Mouse (Mus musculus): ENCODE measurements around the gene Tenm3. TPM values are rescaled to one million over a fixed set of nuclear protein-coding genes. Genes with fewer than 3 reads are reported as not detected.

The Tenm3 gene
- polyA plus RNA-seq, 1 experiment, result 2.3 TPM

DNA sequence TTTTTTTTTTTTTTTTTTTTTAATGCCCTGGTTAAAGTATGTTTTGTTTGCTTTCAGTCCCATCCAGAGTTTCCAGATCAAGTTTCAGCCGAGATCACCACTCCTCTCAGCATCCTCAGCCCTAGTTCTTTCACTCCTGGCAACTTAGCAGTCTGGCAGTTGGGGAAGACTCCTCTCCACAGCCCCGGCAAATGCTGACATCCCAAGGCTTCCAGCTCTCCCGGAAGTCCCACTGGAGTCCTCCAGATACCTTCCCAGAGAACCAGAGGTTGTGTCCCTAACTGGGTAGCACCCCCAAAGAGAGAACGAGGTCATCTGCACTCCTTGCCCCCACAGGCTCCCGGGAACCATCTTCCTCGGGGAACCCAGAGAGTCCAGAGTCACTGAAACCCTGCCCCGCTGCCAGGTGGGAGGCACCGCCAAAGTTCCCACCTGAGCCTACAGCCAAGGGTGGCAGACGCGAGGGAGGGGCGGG lies 1.2 kb downstream of the Tenm3 start:
- Histone ChIP-seq H3K4me3 (ENCODE audit: control insufficient read depth, insufficient read depth, low read length) (peak overlapping the region; percentile 30; the same call in 1 of the 2 replicates), H3K27me3 (ENCODE audit: control insufficient read depth, insufficient read depth, low read length) (peaks cover 4% of the 10 kb centered on the region; the same call in 1 of the 2 replicates), H3K36me3 (ENCODE audit: control insufficient read depth, insufficient read depth, low read length) (no peaks in the 10 kb centered on the region), H3K27ac (ENCODE audit: control insufficient read depth, insufficient read depth, low read length) (no peak overlapping the region), H3K4me1 (replicated peaks; ENCODE audit: control insufficient read depth, insufficient read depth, low read length) (no peaks in the 10 kb centered on the region)
- TF ChIP-seq CTCF (IDR thresholded peaks at IDR 0.05; ENCODE audit: borderline replicate concordance, control insufficient read depth, extremely low read depth, insufficient read depth, low read length, poor library complexity) (no peak), POLR2A (IDR thresholded peaks at IDR 0.05; ENCODE audit: control insufficient read depth, extremely low read depth, insufficient read depth, low read length, poor library complexity) (no peak)
- 3% methylated on average over 11 of the region's 11 CpGs for WGBS
- no peak for DNase-seq

- DNase-seq, result no peak
- TF ChIP-seq CTCF (IDR thresholded peaks at IDR 0.05; ENCODE audit: borderline replicate concordance, control insufficient read depth, extremely low read depth, insufficient read depth, low read length, poor library complexity), result no peak
- peaks cover 4% of the 10 kb centered on the region; the same call in 1 of the 2 replicates for H3K27me3 ChIP-seq (ENCODE audit: control insufficient read depth, insufficient read depth, low read length)
- no peaks in the 10 kb centered on the region for H3K36me3 ChIP-seq (ENCODE audit: control insufficient read depth, insufficient read depth, low read length)
- H3K4me3 ChIP-seq (ENCODE audit: control insufficient read depth, insufficient read depth, low read length), result no peak overlapping the region
- H3K27ac ChIP-seq (ENCODE audit: control insufficient read depth, insufficient read depth, low read length), result no peak overlapping the region
- whole genome bisulfite sequencing, result 13% methylated on average over 4 of the region's 4 CpGs
- H3K4me1 ChIP-seq (replicated peaks; ENCODE audit: control insufficient read depth, insufficient read depth, low read length), result no peaks in the 10 kb centered on the region
Observed at GRCm38 (mm10) chr8:48842035-48842434, 1.7 kb downstream of the Tenm3 start.

GRCm38 (mm10) chr8:48835745-48836144 lies 8.0 kb downstream of the Tenm3 start:
- Histone ChIP-seq H3K4me1 (replicated peaks; ENCODE audit: control insufficient read depth, insufficient read depth, low read length) (no peaks in the 10 kb centered on the region), H3K4me3 (ENCODE audit: control insufficient read depth, insufficient read depth, low read length) (no peak overlapping the region), H3K27me3 (ENCODE audit: control insufficient read depth, insufficient read depth, low read length) (no peaks in the 10 kb centered on the region), H3K36me3 (ENCODE audit: control insufficient read depth, insufficient read depth, low read length) (no peaks in the 10 kb centered on the region), H3K27ac (ENCODE audit: control insufficient read depth, insufficient read depth, low read length) (no peak overlapping the region)
- TF ChIP-seq POLR2A (IDR thresholded peaks at IDR 0.05; ENCODE audit: control insufficient read depth, extremely low read depth, insufficient read depth, low read length, poor library complexity), result no peak
- DNase-seq, result no peak
- WGBS, result 88% methylated on average over 2 of the region's 2 CpGs

- Histone ChIP-seq H3K27ac (ENCODE audit: control insufficient read depth, insufficient read depth, low read length) (no peak overlapping the region), H3K27me3 (ENCODE audit: control insufficient read depth, insufficient read depth, low read length) (no peaks in the 10 kb centered on the region), H3K36me3 (ENCODE audit: control insufficient read depth, insufficient read depth, low read length) (no peaks in the 10 kb centered on the region), H3K4me1 (replicated peaks; ENCODE audit: control insufficient read depth, insufficient read depth, low read length) (no peaks in the 10 kb centered on the region), H3K4me3 (ENCODE audit: control insufficient read depth, insufficient read depth, low read length) (no peak overlapping the region)
- WGBS, result 73% methylated on average over 9 of the region's 9 CpGs
- DNase-seq, result no peak
- TF ChIP-seq POLR2A (IDR thresholded peaks at IDR 0.05; ENCODE audit: control insufficient read depth, extremely low read depth, insufficient read depth, low read length, poor library complexity) (no peak), CTCF (IDR thresholded peaks at IDR 0.05; ENCODE audit: borderline replicate concordance, control insufficient read depth, extremely low read depth, insufficient read depth, low read length, poor library complexity) (no peak)
Observed at GRCm38 (mm10) chr8:48827454-48827853, 16.3 kb downstream of the Tenm3 start.

DNA sequence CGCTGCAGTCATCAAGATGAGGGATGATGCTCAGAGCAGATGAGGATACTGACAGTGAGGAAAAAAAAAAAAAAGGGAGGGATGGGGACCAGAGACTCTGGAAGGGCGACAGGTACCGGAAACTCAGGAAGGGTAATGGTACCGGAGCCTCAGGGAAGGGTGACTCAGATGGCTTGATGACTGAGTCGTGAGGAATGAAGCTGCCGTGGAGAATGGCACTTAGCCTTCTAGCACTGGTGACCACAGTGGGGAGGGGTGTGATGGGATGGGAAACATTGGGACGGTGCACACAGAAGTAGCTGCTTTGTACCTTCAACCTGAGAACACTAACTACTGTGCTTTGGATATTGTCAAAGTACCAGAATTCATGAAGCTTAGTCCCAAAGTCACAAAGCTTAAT lies 18.1 kb downstream of the Tenm3 start:
- no peak for DNase-seq
- Histone ChIP-seq H3K4me1 (replicated peaks; ENCODE audit: control insufficient read depth, insufficient read depth, low read length) (no peaks in the 10 kb centered on the region), H3K27ac (ENCODE audit: control insufficient read depth, insufficient read depth, low read length) (no peak overlapping the region), H3K36me3 (ENCODE audit: control insufficient read depth, insufficient read depth, low read length) (no peaks in the 10 kb centered on the region), H3K27me3 (ENCODE audit: control insufficient read depth, insufficient read depth, low read length) (no peaks in the 10 kb centered on the region), H3K4me3 (ENCODE audit: control insufficient read depth, insufficient read depth, low read length) (no peak overlapping the region)
- no peak for TF ChIP-seq POLR2A (IDR thresholded peaks at IDR 0.05; ENCODE audit: control insufficient read depth, extremely low read depth, insufficient read depth, low read length, poor library complexity)
- TF ChIP-seq CTCF (IDR thresholded peaks at IDR 0.05; ENCODE audit: borderline replicate concordance, control insufficient read depth, extremely low read depth, insufficient read depth, low read length, poor library complexity), result no peak
- 90% methylated on average over 7 of the region's 7 CpGs for WGBS

DNA sequence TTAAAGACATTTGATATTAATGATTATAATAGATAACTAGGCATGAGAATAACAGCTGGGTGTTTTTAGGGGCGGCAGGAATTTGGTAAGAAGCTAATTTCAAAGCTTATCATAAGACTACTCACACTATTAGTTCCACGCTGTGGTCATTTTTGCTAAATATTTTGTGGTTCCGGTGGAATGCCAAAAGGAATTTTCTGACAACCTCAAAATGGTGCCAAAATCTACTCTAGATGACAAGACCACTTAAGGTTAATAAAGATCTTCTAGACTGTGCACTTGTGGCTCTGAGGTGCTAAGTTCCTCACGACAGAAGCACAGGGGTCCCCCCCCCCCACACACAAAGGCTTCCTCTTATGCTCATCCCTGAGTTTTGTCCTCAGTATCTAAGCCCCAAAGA lies 21.5 kb downstream of the Tenm3 start:
- Histone ChIP-seq H3K27ac (ENCODE audit: control insufficient read depth, insufficient read depth, low read length) (no peak overlapping the region), H3K27me3 (ENCODE audit: control insufficient read depth, insufficient read depth, low read length) (no peaks in the 10 kb centered on the region), H3K36me3 (ENCODE audit: control insufficient read depth, insufficient read depth, low read length) (no peaks in the 10 kb centered on the region), H3K4me3 (ENCODE audit: control insufficient read depth, insufficient read depth, low read length) (no peak overlapping the region), H3K4me1 (replicated peaks; ENCODE audit: control insufficient read depth, insufficient read depth, low read length) (no peaks in the 10 kb centered on the region)
- no peak for DNase-seq
- WGBS, result 84% methylated on average over 4 of the region's 4 CpGs
- TF ChIP-seq CTCF (IDR thresholded peaks at IDR 0.05; ENCODE audit: borderline replicate concordance, control insufficient read depth, extremely low read depth, insufficient read depth, low read length, poor library complexity) (no peak), POLR2A (IDR thresholded peaks at IDR 0.05; ENCODE audit: control insufficient read depth, extremely low read depth, insufficient read depth, low read length, poor library complexity) (no peak)

DNA sequence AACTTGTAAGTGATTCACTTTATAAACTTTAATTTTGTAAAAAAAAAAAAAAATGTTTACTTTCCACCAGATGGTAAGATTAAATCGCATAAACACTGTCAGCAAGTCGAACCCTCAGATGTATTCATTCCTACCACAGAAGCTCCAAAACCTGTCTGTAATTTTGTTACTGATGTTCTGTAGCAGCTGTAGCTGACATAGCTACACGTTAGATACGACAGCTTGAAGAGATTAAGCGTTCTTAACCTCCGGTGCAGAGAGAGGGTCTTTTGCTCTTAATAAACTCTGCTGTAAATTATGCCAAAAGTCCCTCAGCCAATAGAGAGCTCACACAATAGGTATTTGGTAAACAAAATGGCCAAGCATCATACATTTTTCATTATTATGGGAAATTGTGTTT lies 23.8 kb downstream of the Tenm3 start:
- Histone ChIP-seq H3K36me3 (ENCODE audit: control insufficient read depth, insufficient read depth, low read length) (no peaks in the 10 kb centered on the region), H3K27me3 (ENCODE audit: control insufficient read depth, insufficient read depth, low read length) (no peaks in the 10 kb centered on the region), H3K27ac (ENCODE audit: control insufficient read depth, insufficient read depth, low read length) (no peak overlapping the region), H3K4me3 (ENCODE audit: control insufficient read depth, insufficient read depth, low read length) (no peak overlapping the region), H3K4me1 (replicated peaks; ENCODE audit: control insufficient read depth, insufficient read depth, low read length) (no peaks in the 10 kb centered on the region)
- no peak for TF ChIP-seq CTCF (IDR thresholded peaks at IDR 0.05; ENCODE audit: borderline replicate concordance, control insufficient read depth, extremely low read depth, insufficient read depth, low read length, poor library complexity)
- TF ChIP-seq POLR2A (IDR thresholded peaks at IDR 0.05; ENCODE audit: control insufficient read depth, extremely low read depth, insufficient read depth, low read length, poor library complexity), result no peak
- WGBS, result 82% methylated on average over 6 of the region's 6 CpGs
- no peak for DNase-seq

Measured in thymus, adult 2 months (tissue).